Mouse (Mus musculus) erythroblast, embryonic 14.5 days (primary cell): ENCODE data around the gene Foxp1.

Experiments
- GATA1 ChIP-seq: IDR thresholded peaks from 2 replicates; pipeline ENCODE4 v1.6.1; 2012; ENCODE audit warnings: low read length, inconsistent platforms, mixed read lengths
- TAL1 ChIP-seq: IDR thresholded peaks from 3 replicates; pipeline ENCODE4 v1.6.1; 2012; ENCODE audit warnings: low read length, inconsistent platforms, mixed read lengths

- no peak for TF ChIP-seq TAL1
- TF ChIP-seq GATA1, result no peak
These were observed 258.1 kb downstream of the Foxp1 start for GRCm38 (mm10) chr6:99264192-99265093.
